Mouse (Mus musculus): ENCODE measurements around the gene Orai3.

Orai3 gene

GRCm38 (mm10) chr7:127800435-127801009 is 30.9 kb downstream of the Orai3 start, which contains the start of gene Hsd3b7:
TSS of gene Hsd3b7 (plus strand) at chr7:127800604.
- peak; percentile 97 for DNase-seq

- DNase-seq, result peak; percentile 19
Measured at GRCm38 (mm10) chr7:127801010-127801621, 31.5 kb downstream of the Orai3 start.

- DNase-seq, result no peak
Measured at GRCm38 (mm10) chr7:127802313-127802712, 32.7 kb downstream of the Orai3 start.

GRCm38 (mm10) chr7:127808821-127809220 is 39.2 kb downstream of the Orai3 start:
- no peak for DNase-seq

- DNase-seq, result no peak
Measured at GRCm38 (mm10) chr7:127809846-127810245, 40.2 kb downstream of the Orai3 start.

GRCm38 (mm10) chr7:127810650-127811049 is 41.0 kb downstream of the Orai3 start:
- DNase-seq, result no peak

GRCm38 (mm10) chr7:127811240-127811639 is 41.6 kb downstream of the Orai3 start:
- DNase-seq, result no peak

- no peak for DNase-seq
Measured at GRCm38 (mm10) chr7:127812292-127812691, 42.7 kb downstream of the Orai3 start.

- DNase-seq, result peak; percentile 28
Measured at GRCm38 (mm10) chr7:127813821-127814220, 44.2 kb downstream of the Orai3 start.

- DNase-seq, result peak; percentile 65
Measured at GRCm38 (mm10) chr7:127814241-127814921, 44.8 kb downstream of the Orai3 start.

GRCm38 (mm10) chr7:127815116-127815665 is 45.6 kb downstream of the Orai3 start:
- DNase-seq, result no peak

- DNase-seq, result peak; percentile 76
Measured at GRCm38 (mm10) chr7:127815954-127816821, 46.6 kb downstream of the Orai3 start.

- DNase-seq, result no peak
Measured at GRCm38 (mm10) chr7:127817053-127817452, 47.4 kb downstream of the Orai3 start.

GRCm38 (mm10) chr7:127817776-127818175 is 48.2 kb downstream of the Orai3 start:
- no peak for DNase-seq

- DNase-seq, result no peak
Measured at GRCm38 (mm10) chr7:127820836-127821509, 51.4 kb downstream of the Orai3 start.

- no peak for DNase-seq
Measured at GRCm38 (mm10) chr7:127822494-127822893, 52.9 kb downstream of the Orai3 start.

- DNase-seq, result no peak
Measured at GRCm38 (mm10) chr7:127823236-127824171, 53.9 kb downstream of the Orai3 start.

- no peak for DNase-seq
Measured at GRCm38 (mm10) chr7:127824176-127824871, 54.7 kb downstream of the Orai3 start, which contains the start of the genes Stx4a and Stx1b. TSS of gene Stx4a (plus strand) at chr7:127824294. TSS of gene Stx1b (minus strand) at chr7:127824549.

All from lung, postnatal 36 days (tissue).